Mouse (Mus musculus): ENCODE measurements at regions not wholly inside any gene's neighbourhood (a gene's known extent, or its start where the extent isn't known, plus 50 kb on each side); places are given as distances from the start of the nearest gene placed in this dataset.

DNA sequence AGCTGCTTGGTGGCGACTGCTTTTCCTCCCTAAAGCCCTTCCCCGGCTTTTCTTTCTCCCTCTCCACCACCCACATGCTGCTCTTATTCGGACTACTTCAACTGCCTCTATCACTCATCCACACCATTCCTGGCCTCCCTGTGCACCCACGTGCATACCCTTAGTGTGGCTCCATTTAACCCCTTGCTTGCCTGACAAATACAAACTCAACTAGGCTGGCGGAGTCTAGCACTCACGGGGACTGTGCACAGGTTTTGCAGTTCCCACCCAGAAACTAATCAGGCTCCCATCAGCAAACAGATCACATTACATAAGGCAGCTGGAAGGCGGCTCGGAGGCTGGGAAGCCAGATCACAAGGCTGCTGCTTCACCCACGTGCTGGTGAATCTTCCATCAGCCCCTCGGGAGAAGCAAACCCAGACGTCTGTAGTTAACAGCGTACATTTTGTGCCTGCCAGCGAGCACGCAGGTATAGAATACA is 287.0 kb upstream of the Rps6ka3 start:
- TF ChIP-seq CTCF (IDR thresholded peaks at IDR 0.05; ENCODE audit: borderline replicate concordance, control insufficient read depth, extremely low read depth, insufficient read depth, low read length, poor library complexity) (no peak), POLR2A (IDR thresholded peaks at IDR 0.05; ENCODE audit: control insufficient read depth, extremely low read depth, insufficient read depth, low read length, poor library complexity) (no peak)
